12 mouse cellular contexts compared by ENCODE assay signal in genomic region chr6:21990181-21991135, GRCm38 (mm10). TPM values are rescaled to one million over a fixed set of nuclear protein-coding genes. Genes with fewer than 3 reads are reported as not detected.
DNase-seq lines count a peak whose midpoint lies in the region; ATAC-seq and TF ChIP-seq lines count a peak whose summit lies in the region.
"Had no signal": no experiment of that assay in that cellular context is flagged by ENCODE, and none has a peak within 500 bp of the region (broad histone marks: within the 10 kb centered on the region; RNA-seq: fewer than 3 reads in every experiment).

No protein-coding gene starts in this region.

- no peaks in the 10 kb centered on the region for H3K9me3 ChIP-seq in lung, postnatal 0 days (ENCODE audit: low read length)
- H3K9me3 ChIP-seq in stomach, embryonic 15.5 days = no peaks in the 10 kb centered on the region
- H3K9me3 ChIP-seq: heart, embryonic 15.5 days; midbrain, embryonic 15.5 days had no signal

- intact Hi-C loops in gastrocnemius, postnatal 14 days (cut with DNase I; ENCODE audit: low total_unique reads) = no loop called here
- intact Hi-C loops in heart, postnatal 25 days (cut with DNase I) = no loop called here

- no peaks in the 10 kb centered on the region for H3K27me3 ChIP-seq in lung, postnatal 0 days (replicated peaks; ENCODE audit: insufficient read depth, low read length)
- H3K27me3 ChIP-seq in stomach, embryonic 15.5 days (replicated peaks) = no peaks in the 10 kb centered on the region
- H3K27me3 ChIP-seq: heart, embryonic 15.5 days had no signal

- 48% methylated on average over 9 of the region's 9 CpGs for WGBS in lung, postnatal 0 days
- 46% methylated on average over 9 of the region's 9 CpGs for WGBS in stomach, embryonic 15.5 days

- TF ChIP-seq CTCF in lung, postnatal 0 days (IDR thresholded peaks at IDR 0.05) = no peak

- peak; percentile 72 for DNase-seq in gastrocnemius, adult 18-20 months (ENCODE audit: low spot score)
- DNase-seq in gastrocnemius, postnatal 14 days = no peak
- peak; percentile 43 for DNase-seq in lung, postnatal 0 days (ENCODE audit: low spot score)
- DNase-seq in lung, postnatal 25 days (ENCODE audit: low spot score) = no peak
- DNase-seq in heart, postnatal 25 days (ENCODE audit: low spot score) = peak; percentile 24
- DNase-seq in cerebellum, adult 8-10 months = no peak
- DNase-seq in layer of hippocampus, postnatal 36 days = no peak

- H3K4me3 ChIP-seq in lung, postnatal 0 days (ENCODE audit: low read depth, low read length) = no peak overlapping the region
- H3K4me3 ChIP-seq in stomach, embryonic 15.5 days (replicated peaks) = peak overlapping the region; percentile 22
- H3K4me3 ChIP-seq: erythroblast, embryonic 14.5 days; heart, embryonic 15.5 days; midbrain, embryonic 15.5 days had no signal

- H3K9ac ChIP-seq in lung, postnatal 0 days (replicated peaks; ENCODE audit: low read depth) = no peak overlapping the region
- H3K9ac ChIP-seq in stomach, embryonic 15.5 days = no peak overlapping the region
- H3K9ac ChIP-seq: heart, embryonic 15.5 days; liver, embryonic 14.5 days; midbrain, embryonic 15.5 days had no signal

- H3K4me1 ChIP-seq in lung, postnatal 0 days (ENCODE audit: insufficient read depth, low read depth, low read length) = no peaks in the 10 kb centered on the region
- H3K4me1 ChIP-seq in stomach, embryonic 15.5 days = 0 out of 2 replicates have a peak, but pooled peaks cover 4% of the 10 kb centered on the region

- ATAC-seq in lung, postnatal 0 days = peak; percentile 44
- ATAC-seq in stomach, embryonic 15.5 days (ENCODE audit: insufficient read depth, low FRiP score, low read depth) = no peak
- ATAC-seq: midbrain, embryonic 15.5 days had no signal

- peak overlapping the region; percentile 26; the same call in 1 of the 2 replicates for H3K27ac ChIP-seq in lung, postnatal 0 days (ENCODE audit: low read length)
- peak overlapping the region; percentile 69 for H3K27ac ChIP-seq in stomach, embryonic 15.5 days
- H3K27ac ChIP-seq: heart, embryonic 15.5 days; liver, embryonic 14.5 days; midbrain, embryonic 15.5 days had no signal

- TF ChIP-seq EP300 in lung, postnatal 0 days (IDR thresholded peaks at IDR 0.05) = no peak

- no peak overlapping the region for H3K4me2 ChIP-seq in lung, postnatal 0 days (replicated peaks; ENCODE audit: low read depth, low read length)
- H3K4me2 ChIP-seq in stomach, embryonic 15.5 days = peak overlapping the region; percentile 27
- H3K4me2 ChIP-seq: heart, embryonic 15.5 days; midbrain, embryonic 15.5 days had no signal

- no peaks in the 10 kb centered on the region for H3K36me3 ChIP-seq in lung, postnatal 0 days (ENCODE audit: insufficient read depth, low read length)
- no peaks in the 10 kb centered on the region for H3K36me3 ChIP-seq in stomach, embryonic 15.5 days
- H3K36me3 ChIP-seq: heart, embryonic 15.5 days; midbrain, embryonic 15.5 days had no signal

RNA-seq across cellular contexts. Expression of gene Cped1, which starts 4.7 kb away (rescaled TPM):
- total RNA-seq in gastrocnemius, adult 18-20 months (2021) = 10 to 100 TPM; 20.8 to 26.4 TPM
- 10 to 100 TPM; 15.6 to 16.3 TPM for total RNA-seq in gastrocnemius, postnatal 14 days (2021)
- 25.0 and 29.4 TPM in 2 replicates for polyA plus RNA-seq in lung, postnatal 0 days (2015; fragmentation: Nextera tagmentation; extraction: Ambion mirVana)
- total RNA-seq in heart, postnatal 25 days (2021) = 10 to 100 TPM; 18.0 to 22.8 TPM
- 20.4 and 26.9 TPM in 2 replicates for polyA plus RNA-seq in stomach, embryonic 15.5 days (2015; fragmentation: Nextera tagmentation; extraction: Ambion mirVana)
- total RNA-seq in layer of hippocampus, postnatal 36 days (2021) = 1 to 10 TPM; 1.7 to 2.1 TPM

RNA-seq across cellular contexts. Expression of gene Ing3, which starts 41.1 kb away (rescaled TPM):
- total RNA-seq in gastrocnemius, adult 18-20 months (2021) = 10 to 100 TPM in 1 of 2 experiments, 1 to 10 TPM in 1; 7.5 to 10.0 TPM
- 10 to 100 TPM; 10.6 to 12.0 TPM for total RNA-seq in gastrocnemius, postnatal 14 days (2021)
- polyA plus RNA-seq in lung, postnatal 0 days (2015; fragmentation: Nextera tagmentation; extraction: Ambion mirVana) = 43.7 and 46.7 TPM in 2 replicates
- 10 to 100 TPM; 13.2 to 17.3 TPM for total RNA-seq in heart, postnatal 25 days (2021)
- 42.5 and 44.3 TPM in 2 replicates for polyA plus RNA-seq in stomach, embryonic 15.5 days (2015; fragmentation: Nextera tagmentation; extraction: Ambion mirVana)
- 10 to 100 TPM; 29.3 to 31.8 TPM for total RNA-seq in layer of hippocampus, postnatal 36 days (2021)

Comparison
In these comparisons a context has a peak if more than half of its experiments do, and no peak if none do; other contexts are left out.
1. DNase-seq: peak in gastrocnemius, adult 18-20 months (single experiment), lung, postnatal 0 days (single experiment) and heart, postnatal 25 days (single experiment); none in gastrocnemius, postnatal 14 days (single experiment), lung, postnatal 25 days (single experiment), cerebellum, adult 8-10 months (single experiment) and layer of hippocampus, postnatal 36 days (0 of 2).
2. RNA of gene Cped1, which starts 4.7 kb away (total RNA-seq): 20.8 to 26.4 TPM in gastrocnemius, adult 18-20 months, 18.0 to 22.8 TPM in heart, postnatal 25 days and 15.6 to 16.3 TPM in gastrocnemius, postnatal 14 days; 1.7 to 2.1 TPM in layer of hippocampus, postnatal 36 days; every median in the first group is over 4 times any median in the second.